Mouse (Mus musculus) natural killer cell, adult 2 months (primary cell): Measurements from ENCODE around the gene Ccdc127.

ENCODE experiments used
- DNase-seq, 2 experiments: peaks; one replicate each; pipeline ENCODE4 v3.0.0; 2022; ENCODE audit warnings: low spot score in 2 of 2

The Ccdc127 gene

GRCm38 (mm10) chr13:74390371-74390990 lies 40.4 kb downstream of the Ccdc127 start, which contains the start of gene Zfp72:
TSS of gene Zfp72 (minus strand) at chr13:74390836.
- peak; percentile 48 to 51 for DNase-seq

- DNase-seq: no peak
Measured at GRCm38 (mm10) chr13:74391156-74391555, 41.0 kb downstream of the Ccdc127 start.

DNA sequence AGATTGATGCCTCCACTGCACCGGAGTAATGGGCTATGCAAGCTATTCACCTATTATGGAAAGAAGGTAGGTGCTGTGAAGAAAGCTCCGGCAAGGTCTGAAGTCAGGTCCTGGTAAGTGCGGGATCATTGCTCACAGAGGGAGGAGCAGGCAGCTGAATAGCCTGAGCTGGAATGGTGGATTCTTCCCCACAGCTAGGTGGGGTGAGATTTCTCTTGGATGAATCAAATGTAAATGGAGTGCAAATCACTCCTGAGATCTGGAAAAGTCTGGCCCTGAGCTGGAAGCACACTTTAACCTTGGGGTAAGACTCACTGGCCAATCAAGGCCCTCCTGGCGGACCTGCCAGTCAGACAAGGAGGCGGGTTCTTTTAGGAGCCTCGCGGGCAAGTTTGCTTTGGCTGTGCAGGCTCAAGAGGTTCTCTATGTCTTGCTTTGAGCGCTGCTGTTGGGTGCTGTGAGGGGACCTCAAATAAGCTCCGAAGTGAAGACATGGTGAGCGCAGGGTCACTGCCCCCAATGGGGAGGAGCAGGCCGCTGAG lies 49.3 kb downstream of the Ccdc127 start, which contains the start of gene Ftl1-ps1:
Gene Ftl1-ps1, plus strand, starts transcription at position 397 of the 542 bp plus-strand sequence.
- DNase-seq: no peak
